11 mouse cellular contexts compared by ENCODE assay signal in genomic region chr1:61143030-61143753, GRCm38 (mm10).
DNase-seq lines count a peak whose midpoint lies in the region; ATAC-seq and TF ChIP-seq lines count a peak whose summit lies in the region.
"Had no signal": no experiment of that assay in that cellular context is flagged by ENCODE, and none has a peak within 500 bp of the region (broad histone marks: within the 10 kb centered on the region; RNA-seq: fewer than 3 reads in every experiment).

No protein-coding gene starts in this region.

- ATAC-seq in hindbrain, embryonic 11.5 days (ENCODE audit: low FRiP score): no peak
- no peak for ATAC-seq in midbrain, embryonic 14.5 days (ENCODE audit: low FRiP score, low TSS enrichment)

- TF ChIP-seq EP300 in heart, adult 2 months (IDR thresholded peaks at IDR 0.05; ENCODE audit: insufficient read depth, low read depth, low read length): no peak

- peaks cover 10% of the 10 kb centered on the region; the same call in 1 of the 2 replicates for H3K36me3 ChIP-seq in heart, adult 2 months (ENCODE audit: control insufficient read depth, insufficient read depth, low read length)
- no peaks in the 10 kb centered on the region for H3K36me3 ChIP-seq in hindbrain, embryonic 11.5 days (ENCODE audit: control insufficient read depth, insufficient read depth, low read length)
- no peaks in the 10 kb centered on the region for H3K36me3 ChIP-seq in midbrain, embryonic 14.5 days (ENCODE audit: control insufficient read depth, insufficient read depth, low read length)
- H3K36me3 ChIP-seq: liver, embryonic 13.5 days had no signal

- H3K4me2 ChIP-seq in hindbrain, embryonic 11.5 days (replicated peaks; ENCODE audit: low read depth, low read length): no peak overlapping the region
- H3K4me2 ChIP-seq in midbrain, embryonic 14.5 days (ENCODE audit: low read length): peak overlapping the region; percentile 23
- H3K4me2 ChIP-seq: liver, embryonic 13.5 days had no signal

- no peak for TF ChIP-seq CTCF in heart, adult 2 months (IDR thresholded peaks at IDR 0.05)

- 24% methylated on average over 14 of the region's 14 CpGs for WGBS in heart, adult 2 months
- WGBS in hindbrain, embryonic 11.5 days: 25% methylated on average over 14 of the region's 14 CpGs
- 7% methylated on average over 14 of the region's 14 CpGs for WGBS in midbrain, embryonic 14.5 days

- H3K79me2 ChIP-seq in heart, adult 2 months (replicated peaks; ENCODE audit: control insufficient read depth, insufficient read depth, low read length): no peaks in the 10 kb centered on the region

- no peak overlapping the region for H3K4me3 ChIP-seq in heart, adult 2 months
- H3K4me3 ChIP-seq in hindbrain, embryonic 11.5 days (ENCODE audit: low read depth, low read length): no peak overlapping the region
- H3K4me3 ChIP-seq in midbrain, embryonic 14.5 days (replicated peaks; ENCODE audit: low read depth, low read length): no peak overlapping the region
- H3K4me3 ChIP-seq: liver, embryonic 13.5 days; myocyte had no signal

- peak overlapping the region; percentile 3; the same call in 1 of the 2 replicates for H3K9ac ChIP-seq in heart, adult 2 months (ENCODE audit: low read depth, low read length)
- H3K9ac ChIP-seq in hindbrain, embryonic 11.5 days (ENCODE audit: low read depth, low read length): no peak overlapping the region
- no peak overlapping the region for H3K9ac ChIP-seq in midbrain, embryonic 14.5 days (replicated peaks; ENCODE audit: low read length)
- H3K9ac ChIP-seq: liver, embryonic 13.5 days had no signal

- DNase-seq in heart, adult 2 months: no peak
- DNase-seq in heart, postnatal 4 days: no peak
- peak; percentile 16 for DNase-seq in embryo, embryonic 10 days (ENCODE audit: low spot score)
- peak; percentile 38 for DNase-seq in hindbrain, embryonic 11.5 days (ENCODE audit: low spot score)
- DNase-seq in midbrain, embryonic 14.5 days: peak; percentile 54
- no peak for DNase-seq in adrenal gland, postnatal 36 days
- no peak for DNase-seq in ovary, postnatal 36 days (ENCODE audit: low spot score)
- no peak for DNase-seq in cerebellum, adult 9-11 months
- DNase-seq: B cell, adult 2 months; liver, embryonic 13.5 days had no signal

- intact Hi-C loops in heart, adult 2 months (cut with DNase I): loop anchor here (2.0 to 10.0 kb wide), 5 partner anchors 30 to 1559 kb away; partner anchors contain the start of genes Nrp2 and Pard3b

- TF ChIP-seq POLR2A in heart, adult 2 months (IDR thresholded peaks at IDR 0.05; ENCODE audit: insufficient read depth, low read depth, low read length): no peak

- H3K27ac ChIP-seq in heart, adult 2 months: peak overlapping the region; percentile 3; the same call in 1 of the 2 replicates
- 0 out of 2 replicates have a peak overlapping the region, but pooled peaks have one; percentile 17 for H3K27ac ChIP-seq in hindbrain, embryonic 11.5 days (ENCODE audit: low read depth, low read length)
- H3K27ac ChIP-seq in midbrain, embryonic 14.5 days (replicated peaks; ENCODE audit: low read depth, low read length): peak overlapping the region; percentile 60
- H3K27ac ChIP-seq: liver, embryonic 13.5 days had no signal

- peaks cover 24% of the 10 kb centered on the region for H3K4me1 ChIP-seq in heart, adult 2 months (ENCODE audit: control insufficient read depth, insufficient read depth, low read length)
- peaks cover 17% of the 10 kb centered on the region for H3K4me1 ChIP-seq in hindbrain, embryonic 11.5 days (replicated peaks; ENCODE audit: control insufficient read depth, insufficient read depth, low read length)
- peaks cover 59% of the 10 kb centered on the region for H3K4me1 ChIP-seq in midbrain, embryonic 14.5 days (ENCODE audit: control insufficient read depth, insufficient read depth, low read length)

- no peaks in the 10 kb centered on the region for H3K27me3 ChIP-seq in heart, adult 2 months (ENCODE audit: control insufficient read depth, insufficient read depth, low read length)
- no peaks in the 10 kb centered on the region for H3K27me3 ChIP-seq in hindbrain, embryonic 11.5 days (ENCODE audit: control insufficient read depth, insufficient read depth, low read length)
- no peaks in the 10 kb centered on the region for H3K27me3 ChIP-seq in midbrain, embryonic 14.5 days (ENCODE audit: control insufficient read depth, insufficient read depth, low read length)
- H3K27me3 ChIP-seq: liver, embryonic 13.5 days had no signal

- no peaks in the 10 kb centered on the region for H3K9me3 ChIP-seq in hindbrain, embryonic 11.5 days (ENCODE audit: control insufficient read depth, low read length)
- no peaks in the 10 kb centered on the region for H3K9me3 ChIP-seq in midbrain, embryonic 14.5 days (ENCODE audit: control insufficient read depth, low read length)
- H3K9me3 ChIP-seq: liver, embryonic 13.5 days had no signal

Comparison
In these comparisons a context has a peak if more than half of its experiments do, and no peak if none do; other contexts are left out.
1. DNase-seq: peak in embryo, embryonic 10 days (single experiment), hindbrain, embryonic 11.5 days (single experiment) and midbrain, embryonic 14.5 days (single experiment); none in heart, adult 2 months (0 of 2), heart, postnatal 4 days (single experiment), adrenal gland, postnatal 36 days (0 of 2), ovary, postnatal 36 days (single experiment) and cerebellum, adult 9-11 months (single experiment).
2. H3K27ac ChIP-seq: peak in every context shown above with its lines; median percentile 60 in midbrain, embryonic 14.5 days; 17 in hindbrain, embryonic 11.5 days; 3 in heart, adult 2 months.